In genomic region chr3:18626375-18626774, GRCm38 (mm10) we compare ENCODE assay signal across 9 mouse cellular contexts.
DNase-seq lines count a peak whose midpoint lies in the region; ATAC-seq and TF ChIP-seq lines count a peak whose summit lies in the region.
"Had no signal": no experiment of that assay in that cellular context is flagged by ENCODE, and none has a peak within 500 bp of the region (broad histone marks: within the 10 kb centered on the region; RNA-seq: fewer than 3 reads in every experiment).

No protein-coding gene starts in this region.

- peaks cover 14% of the 10 kb centered on the region for H3K4me1 ChIP-seq in intestine, embryonic 16.5 days (ENCODE audit: control insufficient read depth, insufficient read depth, low read length)
- H3K4me1 ChIP-seq in intestine, postnatal 0 days (replicated peaks; ENCODE audit: control insufficient read depth, insufficient read depth, low read length), result no peaks in the 10 kb centered on the region
- H3K4me1 ChIP-seq in embryonic facial prominence, embryonic 12.5 days, result peaks cover 20% of the 10 kb centered on the region
- peaks cover 19% of the 10 kb centered on the region for H3K4me1 ChIP-seq in forebrain, embryonic 14.5 days (ENCODE audit: control insufficient read depth, insufficient read depth, low read length)
- H3K4me1 ChIP-seq in midbrain, embryonic 13.5 days (replicated peaks), result peaks cover 36% of the 10 kb centered on the region

- DNase-seq in forebrain, embryonic 14.5 days (ENCODE audit: low spot score), result no peak
- DNase-seq in adrenal gland, adult 2 months, result no peak
- DNase-seq: lung, postnatal 14 days had no signal

- no peaks in the 10 kb centered on the region for H3K27me3 ChIP-seq in intestine, embryonic 16.5 days (replicated peaks; ENCODE audit: control insufficient read depth, insufficient read depth, low read length)
- no peaks in the 10 kb centered on the region for H3K27me3 ChIP-seq in intestine, postnatal 0 days (replicated peaks; ENCODE audit: control insufficient read depth, insufficient read depth, low read length)
- H3K27me3 ChIP-seq in embryonic facial prominence, embryonic 12.5 days, result no peaks in the 10 kb centered on the region
- no peaks in the 10 kb centered on the region for H3K27me3 ChIP-seq in forebrain, embryonic 14.5 days (replicated peaks; ENCODE audit: control insufficient read depth, insufficient read depth, low read length)
- 0 out of 2 replicates have a peak, but pooled peaks cover 5% of the 10 kb centered on the region for H3K27me3 ChIP-seq in midbrain, embryonic 13.5 days

- no peak overlapping the region for H3K4me3 ChIP-seq in intestine, embryonic 16.5 days (ENCODE audit: low read length)
- no peak overlapping the region for H3K4me3 ChIP-seq in intestine, postnatal 0 days (ENCODE audit: low read depth, low read length)
- H3K4me3 ChIP-seq in embryonic facial prominence, embryonic 12.5 days, result 0 out of 2 replicates have a peak overlapping the region, but pooled peaks have one; percentile 33
- H3K4me3 ChIP-seq in forebrain, embryonic 14.5 days (ENCODE audit: low read depth, low read length), result no peak overlapping the region
- no peak overlapping the region for H3K4me3 ChIP-seq in midbrain, embryonic 13.5 days (replicated peaks)

- 59% methylated on average over 6 of the region's 6 CpGs for WGBS in intestine, embryonic 16.5 days
- 62% methylated on average over 6 of the region's 6 CpGs for WGBS in intestine, postnatal 0 days
- 28% methylated on average over 6 of the region's 6 CpGs for WGBS in embryonic facial prominence, embryonic 12.5 days
- WGBS in forebrain, embryonic 14.5 days, result 36% methylated on average over 6 of the region's 6 CpGs
- 29% methylated on average over 6 of the region's 6 CpGs for WGBS in midbrain, embryonic 13.5 days

- H3K36me3 ChIP-seq in intestine, embryonic 16.5 days (ENCODE audit: control insufficient read depth, insufficient read depth, low read length), result no peaks in the 10 kb centered on the region
- H3K36me3 ChIP-seq in intestine, postnatal 0 days (ENCODE audit: control insufficient read depth, insufficient read depth), result no peaks in the 10 kb centered on the region
- H3K36me3 ChIP-seq in embryonic facial prominence, embryonic 12.5 days, result no peaks in the 10 kb centered on the region
- no peaks in the 10 kb centered on the region for H3K36me3 ChIP-seq in forebrain, embryonic 14.5 days (ENCODE audit: control insufficient read depth, insufficient read depth, low read length)
- no peaks in the 10 kb centered on the region for H3K36me3 ChIP-seq in midbrain, embryonic 13.5 days
- H3K36me3 ChIP-seq: G1E had no signal

- H3K9ac ChIP-seq in intestine, embryonic 16.5 days (ENCODE audit: low read depth, low read length), result no peak overlapping the region
- H3K9ac ChIP-seq in intestine, postnatal 0 days (ENCODE audit: low read depth, low read length), result no peak overlapping the region
- no peak overlapping the region for H3K9ac ChIP-seq in embryonic facial prominence, embryonic 12.5 days
- H3K9ac ChIP-seq in forebrain, embryonic 14.5 days (ENCODE audit: low read length), result peak overlapping the region; percentile 58; the same call in 1 of the 2 replicates
- no peak overlapping the region for H3K9ac ChIP-seq in midbrain, embryonic 13.5 days (replicated peaks)

- no peak overlapping the region for H3K27ac ChIP-seq in intestine, embryonic 16.5 days (ENCODE audit: low read length)
- H3K27ac ChIP-seq in intestine, postnatal 0 days (ENCODE audit: low read depth, low read length), result no peak overlapping the region
- 0 out of 2 replicates have a peak overlapping the region, but pooled peaks have one; percentile 17 for H3K27ac ChIP-seq in embryonic facial prominence, embryonic 12.5 days
- H3K27ac ChIP-seq in forebrain, embryonic 14.5 days (ENCODE audit: low read depth, low read length), result peak overlapping the region; percentile 87
- H3K27ac ChIP-seq in midbrain, embryonic 13.5 days, result peak overlapping the region; percentile 64; the same call in 1 of the 2 replicates

- TF ChIP-seq CTCF in intestine, postnatal 0 days (IDR thresholded peaks at IDR 0.05; ENCODE audit: low read depth), result no peak

- no peaks in the 10 kb centered on the region for H3K9me3 ChIP-seq in intestine, embryonic 16.5 days (ENCODE audit: control insufficient read depth, low read length)
- H3K9me3 ChIP-seq in intestine, postnatal 0 days (ENCODE audit: control insufficient read depth), result no peaks in the 10 kb centered on the region
- no peaks in the 10 kb centered on the region for H3K9me3 ChIP-seq in embryonic facial prominence, embryonic 12.5 days
- no peaks in the 10 kb centered on the region for H3K9me3 ChIP-seq in forebrain, embryonic 14.5 days (replicated peaks; ENCODE audit: control insufficient read depth, low read length)
- H3K9me3 ChIP-seq in midbrain, embryonic 13.5 days, result no peaks in the 10 kb centered on the region
- H3K9me3 ChIP-seq: G1E had no signal

- ATAC-seq in intestine, embryonic 16.5 days, result no peak
- no peak for ATAC-seq in intestine, postnatal 0 days
- ATAC-seq in embryonic facial prominence, embryonic 12.5 days (ENCODE audit: insufficient number of reproducible peaks, insufficient read depth, low FRiP score, low TSS enrichment), result no peak
- no peak for ATAC-seq in forebrain, embryonic 14.5 days
- ATAC-seq in midbrain, embryonic 13.5 days, result 0 out of 2 replicates have a peak, but pooled peaks have one; percentile 21
- no peak for ATAC-seq in megakaryocyte-erythroid progenitor cell, adult 5-6 weeks (replicated peaks; ENCODE audit: low FRiP score, low TSS enrichment, poor library complexity, severe bottlenecking)

- peak overlapping the region; percentile 61; the same call in 1 of the 2 replicates for H3K4me2 ChIP-seq in intestine, embryonic 16.5 days (ENCODE audit: low read depth, low read length)
- H3K4me2 ChIP-seq in intestine, postnatal 0 days (replicated peaks; ENCODE audit: low read depth), result no peak overlapping the region
- H3K4me2 ChIP-seq in embryonic facial prominence, embryonic 12.5 days (replicated peaks), result peak overlapping the region; percentile 51
- H3K4me2 ChIP-seq in forebrain, embryonic 14.5 days (ENCODE audit: low read length), result peak overlapping the region; percentile 63
- H3K4me2 ChIP-seq in midbrain, embryonic 13.5 days (replicated peaks), result peak overlapping the region; percentile 60

Comparison
In these comparisons a context has a peak if more than half of its experiments do, and no peak if none do; other contexts are left out.
1. H3K27ac ChIP-seq: peak in embryonic facial prominence, embryonic 12.5 days (single experiment), forebrain, embryonic 14.5 days (single experiment) and midbrain, embryonic 13.5 days (single experiment); none in intestine, embryonic 16.5 days (single experiment) and intestine, postnatal 0 days (single experiment).